Mouse (Mus musculus) naive thymus-derived CD4-positive, alpha-beta T cell, adult 5 months (primary cell): ENCODE measurements around the gene Vmn1r13. TPM values are rescaled to one million over a fixed set of nuclear protein-coding genes. Genes with fewer than 3 reads are reported as not detected.

Experiments used
- polyA plus RNA-seq: library from polyadenylated mRNA; unstranded; fragments of 100-300 nt; shearing (Covaris generic); gene quantifications from one replicate; pipeline ENCODE4 v1.2.1, GENCODE M21; 2017

The Vmn1r13 gene
- polyA plus RNA-seq = 0.39 TPM

GRCm38 (mm10) chr6:57202990-57203389, at the start of gene Vmn1r13:
TSS of gene Vmn1r13 (plus strand) at chr6:57203290.

GRCm38 (mm10) chr6:57156619-57157018, 46.5 kb upstream of the Vmn1r13 start, which contains the start of gene Vmn1r12:
TSS of gene Vmn1r12 (plus strand) at chr6:57156919.

GRCm38 (mm10) chr6:57231386-57231785, 28.3 kb downstream of the Vmn1r13 start, which contains the start of gene Vmn1r14:
TSS of gene Vmn1r14 (plus strand) at chr6:57231686.

GRCm38 (mm10) chr6:57257652-57258051, 54.6 kb downstream of the Vmn1r13 start, which contains the start of gene Vmn1r15:
TSS of gene Vmn1r15 (plus strand) at chr6:57257952.

Other genes with a start within 250 kb of the Vmn1r13 start
- not detected for gene Vmn1r5, start 233.0 kb upstream of the Vmn1r13 start, polyA plus RNA-seq
- not detected for gene Vmn1r6, start 206.0 kb upstream of the Vmn1r13 start, polyA plus RNA-seq
- gene Vmn1r7, start 178.0 kb upstream of the Vmn1r13 start, polyA plus RNA-seq = not detected
- not detected for gene Vmn1r8, start 171.0 kb upstream of the Vmn1r13 start, polyA plus RNA-seq
- gene Vmn1r9, start 136.5 kb upstream of the Vmn1r13 start, polyA plus RNA-seq = not detected
- not detected for gene Vmn1r10, start 93.8 kb upstream of the Vmn1r13 start, polyA plus RNA-seq
- gene Vmn1r11, start 69.8 kb upstream of the Vmn1r13 start, polyA plus RNA-seq = not detected
- gene Vmn1r12, start 46.4 kb upstream of the Vmn1r13 start, polyA plus RNA-seq = 0.07 TPM
- gene Vmn1r14, start 28.4 kb downstream of the Vmn1r13 start, polyA plus RNA-seq = not detected
- not detected for gene Vmn1r15, start 54.7 kb downstream of the Vmn1r13 start, polyA plus RNA-seq
- not detected for gene Vmn1r16, start 126.2 kb downstream of the Vmn1r13 start, polyA plus RNA-seq
- not detected for gene Vmn1r17, start 160.4 kb downstream of the Vmn1r13 start, polyA plus RNA-seq
- 0.24 TPM for gene Vmn1r18, start 192.5 kb downstream of the Vmn1r13 start, polyA plus RNA-seq
- gene Vmn1r19, start 200.5 kb downstream of the Vmn1r13 start, polyA plus RNA-seq = not detected
- gene Vmn1r20, start 225.6 kb downstream of the Vmn1r13 start, polyA plus RNA-seq = not detected